Comparison of ENCODE assay signal across 13 mouse cellular contexts in genomic region chr17:5002937-5003508, GRCm38 (mm10). TPM values are rescaled to one million over a fixed set of nuclear protein-coding genes. Genes with fewer than 3 reads are reported as not detected.
DNase-seq lines count a peak whose midpoint lies in the region; ATAC-seq lines count a peak whose summit lies in the region.
"Had no signal": no experiment of that assay in that cellular context is flagged by ENCODE, and none has a peak within 500 bp of the region (broad histone marks: within the 10 kb centered on the region; RNA-seq: fewer than 3 reads in every experiment).

No protein-coding gene starts in this region.

- WGBS in forebrain, embryonic 15.5 days: 60% methylated on average over 10 of the region's 10 CpGs
- WGBS in forebrain, embryonic 10.5 days: 84% methylated on average over 10 of the region's 10 CpGs
- WGBS in embryonic facial prominence, embryonic 14.5 days: 57% methylated on average over 10 of the region's 10 CpGs

- H3K27me3 ChIP-seq in forebrain, embryonic 15.5 days: no peaks in the 10 kb centered on the region
- H3K27me3 ChIP-seq in forebrain, embryonic 10.5 days (ENCODE audit: poor library complexity, severe bottlenecking): no peaks in the 10 kb centered on the region
- H3K27me3 ChIP-seq in embryonic facial prominence, embryonic 14.5 days (replicated peaks; ENCODE audit: control insufficient read depth, insufficient read depth, low read length): no peaks in the 10 kb centered on the region
- H3K27me3 ChIP-seq: liver, embryonic 15.5 days had no signal

- H3K27ac ChIP-seq in forebrain, embryonic 15.5 days (replicated peaks): 0 out of 2 replicates have a peak overlapping the region, but pooled peaks have one; percentile 23
- H3K27ac ChIP-seq in forebrain, embryonic 10.5 days: no peak overlapping the region
- no peak overlapping the region; the same call in 1 of the 2 replicates for H3K27ac ChIP-seq in embryonic facial prominence, embryonic 14.5 days (replicated peaks; ENCODE audit: low read depth, low read length)
- H3K27ac ChIP-seq: heart, adult 2 months; kidney, postnatal 0 days; liver, embryonic 15.5 days had no signal

- H3K4me2 ChIP-seq in forebrain, embryonic 15.5 days (replicated peaks): 0 out of 2 replicates have a peak overlapping the region, but pooled peaks have one; percentile 14
- no peak overlapping the region for H3K4me2 ChIP-seq in embryonic facial prominence, embryonic 14.5 days (ENCODE audit: low read depth, low read length)
- H3K4me2 ChIP-seq: liver, embryonic 15.5 days had no signal

- H3K9me3 ChIP-seq in forebrain, embryonic 15.5 days: no peaks in the 10 kb centered on the region
- H3K9me3 ChIP-seq in forebrain, embryonic 10.5 days: no peaks in the 10 kb centered on the region
- no peaks in the 10 kb centered on the region for H3K9me3 ChIP-seq in embryonic facial prominence, embryonic 14.5 days (ENCODE audit: control insufficient read depth, low read length)
- H3K9me3 ChIP-seq: liver, embryonic 15.5 days had no signal

- no peak for ATAC-seq in forebrain, embryonic 15.5 days (replicated peaks)
- no peak for ATAC-seq in embryonic facial prominence, embryonic 14.5 days (ENCODE audit: low read depth)
- ATAC-seq in erythroblast, adult 5-6 weeks (replicated peaks; ENCODE audit: low FRiP score, poor library complexity, severe bottlenecking): no peak

- DNase-seq in forebrain, embryonic 10.5 days (ENCODE audit: extremely low spot score, low spot score): no peak
- peak; percentile 38 for DNase-seq in layer of hippocampus, adult 11-12 months (ENCODE audit: low spot score)
- no peak for DNase-seq in layer of hippocampus, postnatal 25 days (ENCODE audit: extremely low spot score in 1 of 2, low spot score in 1 of 2)
- DNase-seq in brain, adult 2 months (ENCODE audit: low read depth, low spot score): peak; percentile 76
- DNase-seq in embryonic facial prominence, embryonic 14.5 days (ENCODE audit: low spot score): no peak
- DNase-seq in lung, postnatal 4 days: no peak
- DNase-seq: B cell, adult 2 months had no signal

- H3K4me3 ChIP-seq in forebrain, embryonic 15.5 days: no peak overlapping the region
- no peak overlapping the region for H3K4me3 ChIP-seq in forebrain, embryonic 10.5 days
- H3K4me3 ChIP-seq in embryonic facial prominence, embryonic 14.5 days (ENCODE audit: low read depth, low read length): no peak overlapping the region
- H3K4me3 ChIP-seq: erythroblast, embryonic 14.5 days; heart, adult 2 months; liver, embryonic 15.5 days had no signal

- no peaks in the 10 kb centered on the region for H3K36me3 ChIP-seq in forebrain, embryonic 15.5 days
- H3K36me3 ChIP-seq in forebrain, embryonic 10.5 days (replicated peaks): no peaks in the 10 kb centered on the region
- H3K36me3 ChIP-seq in embryonic facial prominence, embryonic 14.5 days (ENCODE audit: control insufficient read depth, insufficient read depth, low read length): no peaks in the 10 kb centered on the region

- H3K4me1 ChIP-seq in forebrain, embryonic 15.5 days: peaks cover 87% of the 10 kb centered on the region
- H3K4me1 ChIP-seq in forebrain, embryonic 10.5 days: peaks cover 97% of the 10 kb centered on the region
- H3K4me1 ChIP-seq in embryonic facial prominence, embryonic 14.5 days (ENCODE audit: control insufficient read depth, insufficient read depth, low read length): peaks cover 70% of the 10 kb centered on the region

- no peak overlapping the region for H3K9ac ChIP-seq in forebrain, embryonic 15.5 days (replicated peaks)
- H3K9ac ChIP-seq in embryonic facial prominence, embryonic 14.5 days (ENCODE audit: low read depth, low read length): peak overlapping the region; percentile 45; the same call in 1 of the 2 replicates
- H3K9ac ChIP-seq: liver, embryonic 15.5 days had no signal

RNA-seq across cellular contexts. Expression of gene Arid1b, which starts 8.9 kb away (rescaled TPM):
- polyA plus RNA-seq in forebrain, embryonic 15.5 days (2015; fragmentation: Nextera tagmentation; extraction: Ambion mirVana): 14.8 TPM in 2 replicates
- 9.1 and 9.6 TPM in 2 replicates for polyA plus RNA-seq in forebrain, embryonic 10.5 days (2016; fragmentation: Nextera tagmentation; extraction: Ambion mirVana)
- 100 to 1,000 TPM in 1 of 2 experiments, 10 to 100 TPM in 1; 86.8 to 102 TPM for total RNA-seq in layer of hippocampus, postnatal 25 days (2021)
- 12.4 and 14.3 TPM in 2 replicates for polyA plus RNA-seq in embryonic facial prominence, embryonic 14.5 days (2014; fragmentation: Nextera tagmentation; extraction: Ambion mirVana)
- 6.9 and 8.1 TPM in 2 replicates for total RNA-seq in erythroblast, adult 5-6 weeks (2015; ENCODE audit: low replicate concordance)
- 5.0 and 6.1 TPM in 2 replicates for total RNA-seq in erythroblast, adult 5-6 weeks (2017; ENCODE audit: low replicate concordance)

Comparison
In these comparisons a context has a peak if more than half of its experiments do, and no peak if none do; other contexts are left out.
1. DNase-seq: peak in layer of hippocampus, adult 11-12 months (single experiment) and brain, adult 2 months (single experiment); none in forebrain, embryonic 10.5 days (single experiment), layer of hippocampus, postnatal 25 days (0 of 2), embryonic facial prominence, embryonic 14.5 days (single experiment) and lung, postnatal 4 days (0 of 2).